Mouse (Mus musculus) myocyte (in vitro differentiated cells): ENCODE measurements around the gene Setd1a. TPM values are rescaled to one million over a fixed set of nuclear protein-coding genes. Genes with fewer than 3 reads are reported as not detected.

Experiments
- H3K27me3 ChIP-seq: one replicate; pipeline ENCODE4 v1.6.1; 2011; ENCODE audit not compliant: control insufficient read depth, insufficient read depth, insufficient read length
- H3K36me3 ChIP-seq: one replicate; pipeline ENCODE4 v1.6.1; 2011; ENCODE audit not compliant: control insufficient read depth, insufficient read depth
- H3K4me2 ChIP-seq: one replicate; pipeline ENCODE4 v1.6.1; 2011; ENCODE audit warnings: low read depth, control low read depth
- H3K4me3 ChIP-seq: one replicate; pipeline ENCODE4 v1.5.1; 2011; ENCODE audit warnings: mild to moderate bottlenecking, control low read depth, moderate library complexity
- H3K79me2 ChIP-seq: one replicate; pipeline ENCODE4 v1.6.1; 2011; ENCODE audit not compliant: control insufficient read depth, insufficient read depth
- H3ac ChIP-seq: one replicate; pipeline ENCODE4 v1.6.1; 2011; ENCODE audit not compliant: control insufficient read depth, insufficient read length
- CEBPB ChIP-seq: IDR thresholded peaks from 2 replicates; pipeline ENCODE4 v1.6.1; 2011; ENCODE audit warnings: mild to moderate bottlenecking, moderate library complexity; ENCODE audit not compliant: poor library complexity, insufficient read depth, severe bottlenecking
- E2F4 ChIP-seq: IDR thresholded peaks from one replicate; pipeline ENCODE4 v1.6.1; 2011; ENCODE audit warnings: mild to moderate bottlenecking, control low read depth, moderate library complexity; ENCODE audit not compliant: insufficient read depth
- MAX ChIP-seq: IDR thresholded peaks from one replicate; pipeline ENCODE4 v1.6.1; 2011; ENCODE audit warnings: low read depth, mild to moderate bottlenecking, control low read depth
- MYOD1 ChIP-seq, 3 experiments: IDR thresholded peaks; one replicate each; pipeline ENCODE4 v1.6.1; 2011; ENCODE audit warnings: control low read depth in 2 of 3, low read depth in 2 of 3, mild to moderate bottlenecking in 2 of 3, moderate library complexity in 1 of 3; ENCODE audit not compliant: insufficient read length in 2 of 3, control insufficient read depth in 1 of 3
- MYOG ChIP-seq, 3 experiments: IDR thresholded peaks; one replicate each; pipeline ENCODE4 v1.6.1; 2011; ENCODE audit warnings: control low read depth in 2 of 3, low read depth in 2 of 3, mild to moderate bottlenecking in 2 of 3; ENCODE audit not compliant: insufficient read length in 2 of 3, control insufficient read depth in 1 of 3, insufficient read depth in 1 of 3
- POLR2A ChIP-seq: IDR thresholded peaks from one replicate; pipeline ENCODE4 v1.6.1; 2011; ENCODE audit warnings: low read depth, mild to moderate bottlenecking, control low read depth, moderate library complexity; ENCODE audit not compliant: insufficient read length
- POLR2AphosphoS2 ChIP-seq: IDR thresholded peaks from one replicate; pipeline ENCODE4 v1.6.1; 2011; ENCODE audit warnings: low read depth, control low read depth; ENCODE audit not compliant: insufficient read length
- REST ChIP-seq: IDR thresholded peaks from one replicate; pipeline ENCODE4 v1.6.1; 2011; ENCODE audit warnings: mild to moderate bottlenecking, control low read depth, moderate library complexity; ENCODE audit not compliant: insufficient read depth, insufficient read length
- SRF ChIP-seq: IDR thresholded peaks from one replicate; pipeline ENCODE4 v1.6.1; 2011; ENCODE audit warnings: low read depth; ENCODE audit not compliant: control insufficient read depth, insufficient read length
- TCF12 ChIP-seq: IDR thresholded peaks from one replicate; pipeline ENCODE4 v1.6.1; 2011; ENCODE audit warnings: mild to moderate bottlenecking, control low read depth; ENCODE audit not compliant: poor library complexity, insufficient read depth, severe bottlenecking
- TCF3 ChIP-seq: IDR thresholded peaks from one replicate; pipeline ENCODE4 v1.6.1; 2011; ENCODE audit warnings: low read depth, control low read depth; ENCODE audit not compliant: insufficient read length
- USF1 ChIP-seq: IDR thresholded peaks from one replicate; pipeline ENCODE4 v1.6.1; 2011; ENCODE audit warnings: low read depth, mild to moderate bottlenecking, control low read depth, moderate library complexity
- polyA plus RNA-seq: library from polyadenylated mRNA; unstranded; fragments of >200 nt; fragmentation: generic; extraction: Trizol; gene quantifications from one replicate; pipeline ENCODE4 v1.2.1, GENCODE M21; 2012; ENCODE audit warnings: missing spikeins

Setd1a gene
- polyA plus RNA-seq, 1 experiment = 13.7 TPM

DNA sequence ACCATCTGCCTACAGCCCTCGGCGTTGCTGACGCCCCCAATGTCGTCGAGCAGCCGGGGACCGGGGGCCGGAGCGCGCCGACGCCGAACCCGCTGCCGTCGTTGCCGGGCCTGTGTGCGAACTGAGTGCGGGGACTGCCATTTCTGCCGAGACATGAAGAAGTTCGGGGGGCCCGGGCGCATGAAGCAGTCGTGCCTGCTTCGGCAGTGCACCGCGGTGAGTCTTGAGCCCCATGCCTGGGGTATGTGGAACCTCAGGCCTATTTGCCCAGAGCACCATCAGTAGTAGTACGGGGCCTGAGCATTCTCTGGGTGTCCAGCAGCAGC, 28.3 kb upstream of the Setd1a start:
- peaks cover 10% of the 10 kb centered on the region for H3K36me3 ChIP-seq
- H3K4me2 ChIP-seq = no peak overlapping the region

DNA sequence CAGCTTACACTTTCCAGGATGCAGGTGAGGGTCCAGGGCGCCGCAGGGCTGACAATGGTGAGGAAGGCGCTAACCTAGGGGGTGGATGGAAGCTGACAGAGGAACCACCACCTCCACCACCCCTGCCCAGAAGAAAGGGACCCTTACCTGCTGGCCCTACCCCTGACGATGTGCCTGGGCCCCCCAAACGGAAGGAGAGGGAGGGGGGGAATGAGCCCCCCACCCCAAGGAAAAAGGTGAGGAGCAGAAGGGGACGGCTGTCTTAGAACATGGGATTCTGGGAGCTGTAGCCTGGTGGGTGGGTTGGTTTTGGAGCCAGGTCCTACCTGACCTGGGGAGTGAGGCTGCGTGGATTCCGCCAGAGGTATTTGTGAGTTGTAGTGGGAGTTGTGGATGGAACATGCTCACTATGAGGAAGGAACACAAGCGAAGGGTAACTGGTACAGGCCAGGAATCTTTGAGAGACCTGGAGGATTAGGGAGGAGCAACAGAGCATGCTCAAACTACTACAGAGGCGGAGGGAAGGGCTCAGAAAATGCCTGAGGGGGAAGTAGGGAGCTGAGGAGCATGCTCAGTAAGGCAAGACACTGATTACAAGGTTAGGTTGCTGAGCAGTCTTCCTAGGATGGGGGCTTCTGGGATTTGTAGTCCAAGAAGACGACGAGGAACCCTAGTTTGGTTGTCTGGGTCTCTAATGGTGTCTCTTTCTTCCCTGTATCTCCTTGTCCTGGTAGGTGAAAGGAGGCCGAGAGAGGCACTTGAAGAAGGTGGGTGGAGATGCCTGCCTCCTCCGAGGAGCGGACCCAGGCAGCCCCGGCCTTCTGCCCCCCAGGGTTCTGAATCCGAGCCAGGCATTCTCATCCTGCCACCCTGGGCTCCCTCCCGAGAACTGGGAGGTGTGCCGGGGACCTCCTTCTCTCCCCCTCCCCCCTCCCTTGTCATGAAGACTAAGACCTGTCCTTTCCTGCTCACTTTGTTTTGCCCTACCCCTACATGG, 26.0 kb upstream of the Setd1a start:
- Histone ChIP-seq H3K79me2 (no peaks in the 10 kb centered on the region), H3K4me3 (no peak overlapping the region), H3K27me3 (no peaks in the 10 kb centered on the region), H3ac (no peak overlapping the region), H3K4me2 (no peak overlapping the region), H3K36me3 (peaks cover 10% of the 10 kb centered on the region)
- TF ChIP-seq SRF (no peak), TCF3 (no peak), MYOG (IDR thresholded peaks at IDR 0.05; ENCODE audit: control insufficient read depth in 1 of 3, insufficient read depth in 1 of 3, insufficient read length in 2 of 3, low read depth in 2 of 3) (no peak), CEBPB (no peak), POLR2A (no peak), MAX (no peak), E2F4 (no peak), TCF12 (no peak), POLR2AphosphoS2 (no peak), USF1 (no peak), REST (no peak), MYOD1 (IDR thresholded peaks at IDR 0.05; ENCODE audit: control insufficient read depth in 1 of 3, insufficient read length in 2 of 3, low read depth in 2 of 3) (no peak)

More for the DNA sequence above, 28.3 kb upstream of the Setd1a start:
- Histone ChIP-seq H3K79me2 (no peaks in the 10 kb centered on the region), H3K4me3 (no peak overlapping the region), H3K27me3 (no peaks in the 10 kb centered on the region), H3ac (no peak overlapping the region)
- no peak for TF ChIP-seq POLR2A

DNA sequence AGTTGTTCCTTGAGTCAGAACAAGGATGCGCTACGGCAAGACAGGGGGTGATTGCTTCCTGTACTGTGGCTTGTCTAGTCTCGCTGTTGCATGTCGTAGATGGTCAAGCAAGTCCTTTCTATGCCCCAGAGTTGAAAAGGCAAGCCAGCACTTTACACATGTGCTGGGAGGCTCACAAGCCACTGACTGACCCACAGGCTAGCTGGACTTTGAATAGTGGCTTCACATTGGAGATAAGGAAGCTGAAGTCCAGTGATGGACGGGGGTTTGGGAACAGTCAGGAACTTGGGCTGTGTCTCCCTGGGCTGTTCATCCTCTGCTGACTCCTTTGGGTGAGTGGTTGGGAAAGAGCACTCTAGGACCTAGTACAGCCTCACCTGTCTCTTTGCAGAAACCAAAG, 24.9 kb upstream of the Setd1a start:
- TF ChIP-seq TCF3 = no peak
- TF ChIP-seq CEBPB = no peak
- Histone ChIP-seq H3K36me3 (peaks cover 14% of the 10 kb centered on the region), H3ac (no peak overlapping the region), H3K4me3 (no peak overlapping the region), H3K79me2 (no peaks in the 10 kb centered on the region), H3K27me3 (no peaks in the 10 kb centered on the region), H3K4me2 (no peak overlapping the region)

DNA sequence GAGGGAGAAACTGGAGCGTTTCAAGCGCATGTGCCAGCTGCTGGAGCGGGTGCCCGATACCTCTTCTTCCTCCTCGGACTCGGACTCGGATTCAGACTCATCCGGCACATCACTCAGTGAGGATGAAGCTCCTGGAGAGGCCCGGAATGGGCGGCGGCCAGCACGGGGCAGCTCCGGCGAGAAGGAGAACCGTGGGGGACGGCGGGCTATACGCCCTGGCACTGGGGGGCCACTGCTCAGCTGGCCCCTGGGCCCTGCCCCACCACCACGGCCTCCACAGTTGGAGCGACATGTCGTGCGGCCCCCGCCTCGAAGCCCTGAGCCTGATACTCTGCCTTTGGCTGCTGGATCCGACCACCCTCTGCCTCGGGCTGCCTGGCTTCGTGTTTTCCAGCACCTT, 24.4 kb upstream of the Setd1a start:
- no peak overlapping the region for H3ac ChIP-seq
- no peaks in the 10 kb centered on the region for H3K79me2 ChIP-seq
- no peaks in the 10 kb centered on the region for H3K27me3 ChIP-seq
- TF ChIP-seq TCF12 (no peak), E2F4 (no peak), POLR2A (no peak), USF1 (no peak), POLR2AphosphoS2 (no peak)
- H3K36me3 ChIP-seq = peaks cover 16% of the 10 kb centered on the region
- no peak overlapping the region for H3K4me2 ChIP-seq
- no peak overlapping the region for H3K4me3 ChIP-seq

DNA sequence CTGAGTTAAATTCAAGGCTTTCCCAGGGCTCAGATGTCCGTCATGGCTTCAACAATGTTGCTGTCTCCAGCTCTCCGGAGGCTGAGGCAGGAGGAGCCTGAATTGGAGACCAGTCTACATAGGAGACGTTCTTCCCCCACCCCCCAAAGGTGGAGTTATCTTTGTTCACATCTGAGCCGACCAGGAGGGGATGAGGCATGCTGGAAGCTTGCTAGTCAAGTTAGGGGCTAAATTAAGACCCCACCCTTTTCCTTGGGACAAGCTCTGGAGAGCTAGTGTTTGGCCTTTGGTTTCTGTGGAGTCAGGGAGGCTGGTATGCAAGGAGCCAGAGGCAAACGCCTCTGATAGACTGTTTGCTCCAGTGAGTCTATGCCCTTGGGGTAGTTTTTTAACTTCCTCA, 23.3 kb upstream of the Setd1a start:
- Histone ChIP-seq H3K36me3 (peaks cover 22% of the 10 kb centered on the region), H3K4me2 (no peak overlapping the region), H3ac (no peak overlapping the region), H3K79me2 (peaks cover 7% of the 10 kb centered on the region), H3K4me3 (no peak overlapping the region), H3K27me3 (no peaks in the 10 kb centered on the region)
- TF ChIP-seq MYOG (IDR thresholded peaks at IDR 0.05; ENCODE audit: control insufficient read depth in 1 of 3, insufficient read depth in 1 of 3, insufficient read length in 2 of 3, low read depth in 2 of 3) (no peak), USF1 (no peak), REST (no peak), TCF3 (no peak), CEBPB (no peak), SRF (no peak), POLR2A (no peak), E2F4 (no peak), TCF12 (no peak), MYOD1 (IDR thresholded peaks at IDR 0.05; ENCODE audit: control insufficient read depth in 1 of 3, insufficient read length in 2 of 3, low read depth in 2 of 3) (no peak), POLR2AphosphoS2 (no peak), MAX (no peak)
